Mouse (Mus musculus) testis, adult 2 months (tissue): ENCODE data around the gene Ptpro. TPM values are rescaled to one million over a fixed set of nuclear protein-coding genes. Genes with fewer than 3 reads are reported as not detected.

Experiments
- H3K27ac ChIP-seq: fragments of 200-500 bp; 2 replicates; pipeline ENCODE4 v1.5.1; 2012; ENCODE audit warnings: low read depth, low read length; ENCODE audit not compliant: control insufficient read depth, insufficient read depth
- H3K27me3 ChIP-seq: fragments of 200-500 bp; 2 replicates; pipeline ENCODE4 v1.6.1; 2012; ENCODE audit warnings: mild to moderate bottlenecking, low read length, moderate library complexity; ENCODE audit not compliant: control insufficient read depth, insufficient read depth
- H3K36me3 ChIP-seq: fragments of 200-500 bp; 2 replicates; pipeline ENCODE4 v1.6.1; 2012; ENCODE audit warnings: mild to moderate bottlenecking, low read length; ENCODE audit not compliant: control insufficient read depth, insufficient read depth
- H3K4me1 ChIP-seq: fragments of 200-500 bp; 2 replicates; pipeline ENCODE4 v1.6.1; 2012; ENCODE audit warnings: low read length; ENCODE audit not compliant: control insufficient read depth, insufficient read depth
- H3K4me3 ChIP-seq: fragments of 200-500 bp; 2 replicates; pipeline ENCODE4 v1.5.1; 2012; ENCODE audit warnings: low read depth, mild to moderate bottlenecking, low read length, moderate library complexity, mixed read lengths; ENCODE audit not compliant: control insufficient read depth
- CTCF ChIP-seq: fragments of 200-500 bp; IDR thresholded peaks from 2 replicates; pipeline ENCODE4 v1.5.1; 2012; ENCODE audit warnings: low read depth, mild to moderate bottlenecking, inconsistent platforms, low read length, moderate library complexity; ENCODE audit not compliant: control insufficient read depth, insufficient read depth, insufficient replicate concordance
- POLR2A ChIP-seq: fragments of 200-500 bp; IDR thresholded peaks from 2 replicates; pipeline ENCODE4 v1.6.1; 2012; ENCODE audit warnings: low read depth, mild to moderate bottlenecking, inconsistent platforms, low read length, moderate library complexity; ENCODE audit not compliant: control insufficient read depth
- polyA plus RNA-seq: library from polyadenylated mRNA; depleted of rRNA; stranded (reverse); fragments of >200 nt; gene quantifications from 2 replicates; pipeline ENCODE4 v1.2.3, GENCODE M21; 2012

Gene Ptpro
- polyA plus RNA-seq, 1 experiment: 1.6 TPM

DNA sequence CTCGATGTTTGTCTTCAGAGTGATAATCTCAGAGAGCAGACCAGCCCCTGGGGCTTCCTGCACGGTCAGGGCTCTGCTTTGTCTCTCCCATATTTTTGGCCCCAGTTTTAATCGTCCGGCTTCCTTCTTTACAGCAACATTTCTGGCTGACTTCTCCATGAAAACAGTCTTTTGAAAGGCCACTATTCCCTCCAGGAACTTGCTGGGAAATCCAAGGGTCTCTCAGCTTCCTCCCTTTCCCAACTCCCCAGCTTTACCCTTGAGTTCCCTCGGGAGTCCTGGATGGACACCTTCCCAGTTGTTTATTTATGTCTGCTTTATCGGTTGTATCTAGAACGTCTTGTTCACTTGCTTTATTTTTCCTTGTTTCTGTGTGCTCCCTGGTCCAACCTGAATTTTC is 205.1 kb downstream of the Ptpro start:
- Histone ChIP-seq H3K4me3 (no peak overlapping the region), H3K27me3 (no peaks in the 10 kb centered on the region), H3K4me1 (no peaks in the 10 kb centered on the region), H3K27ac (peak overlapping the region; percentile 76; the same call in 1 of the 2 replicates), H3K36me3 (no peaks in the 10 kb centered on the region)
- TF ChIP-seq CTCF: no peak
- TF ChIP-seq POLR2A: no peak

DNA sequence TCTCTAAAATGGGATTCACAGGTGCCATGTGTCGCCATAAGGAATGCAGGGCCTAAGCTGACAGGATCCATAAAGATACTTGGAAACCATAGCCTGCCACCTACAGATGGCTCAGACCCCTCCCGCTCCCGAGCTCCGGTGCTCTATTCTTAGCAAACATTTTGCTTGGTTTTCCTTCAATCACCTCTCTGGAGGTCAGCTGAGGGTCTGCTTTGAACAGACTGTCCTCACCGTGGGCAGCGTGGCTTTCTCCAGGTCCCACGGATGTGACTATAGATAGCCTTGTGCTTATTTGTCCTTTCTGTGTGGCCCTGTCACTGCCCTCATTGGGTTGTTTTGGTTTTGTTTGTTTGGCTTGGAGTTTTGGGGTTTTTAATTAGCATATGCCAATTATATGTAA is 206.0 kb downstream of the Ptpro start:
- no peaks in the 10 kb centered on the region for H3K36me3 ChIP-seq
- no peak overlapping the region for H3K4me3 ChIP-seq
- TF ChIP-seq CTCF: no peak
- no peak for TF ChIP-seq POLR2A
- H3K27ac ChIP-seq: peak overlapping the region; percentile 34; the same call in 1 of the 2 replicates
- no peaks in the 10 kb centered on the region for H3K4me1 ChIP-seq
- H3K27me3 ChIP-seq: no peaks in the 10 kb centered on the region

DNA sequence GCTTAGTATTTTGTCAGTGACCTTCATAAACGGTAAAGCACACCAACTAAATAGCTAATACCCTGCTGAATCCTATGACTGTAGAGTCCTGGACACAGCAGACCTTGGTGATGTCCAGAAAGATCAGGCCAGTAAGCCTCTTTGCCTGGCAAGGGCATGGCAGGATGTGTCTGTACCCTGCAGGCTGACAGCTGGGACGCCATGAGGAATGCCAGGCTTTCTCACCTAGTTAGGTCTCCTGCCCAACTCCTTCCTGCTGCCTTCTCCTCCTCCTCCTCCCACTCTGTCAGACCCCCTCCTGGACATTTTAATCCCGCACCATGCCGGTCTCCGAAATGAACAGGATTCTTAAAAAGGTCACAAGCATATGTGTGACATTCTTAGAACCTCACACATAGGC is 211.7 kb downstream of the Ptpro start:
- Histone ChIP-seq H3K4me3 (no peak overlapping the region), H3K36me3 (no peaks in the 10 kb centered on the region), H3K27me3 (no peaks in the 10 kb centered on the region), H3K27ac (no peak overlapping the region), H3K4me1 (peaks cover 4% of the 10 kb centered on the region)
- TF ChIP-seq POLR2A (no peak), CTCF (no peak)

DNA sequence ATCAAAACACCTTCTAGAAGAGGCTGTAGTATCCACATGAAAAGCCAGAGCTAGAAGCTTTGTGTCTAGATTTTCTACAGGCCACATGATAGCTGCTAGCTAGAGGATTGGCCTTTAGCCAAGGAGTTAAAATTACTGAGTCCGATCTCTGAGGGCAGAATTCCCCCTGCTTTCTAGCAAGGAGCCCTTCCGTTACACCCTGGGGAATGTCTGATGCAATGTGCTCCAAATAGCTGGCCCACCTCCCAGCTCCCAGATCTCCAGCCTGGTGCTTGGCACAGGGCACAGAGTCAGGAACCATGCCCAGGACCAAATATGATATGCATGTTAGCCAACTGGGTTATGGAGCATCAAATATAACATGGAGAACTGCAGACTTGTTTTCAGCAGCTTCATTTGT is 213.1 kb downstream of the Ptpro start:
- TF ChIP-seq POLR2A (no peak), CTCF (no peak)
- Histone ChIP-seq H3K27me3 (no peaks in the 10 kb centered on the region), H3K4me1 (peaks cover 4% of the 10 kb centered on the region), H3K4me3 (no peak overlapping the region), H3K27ac (peak overlapping the region; percentile 39; the same call in 1 of the 2 replicates), H3K36me3 (no peaks in the 10 kb centered on the region)

DNA sequence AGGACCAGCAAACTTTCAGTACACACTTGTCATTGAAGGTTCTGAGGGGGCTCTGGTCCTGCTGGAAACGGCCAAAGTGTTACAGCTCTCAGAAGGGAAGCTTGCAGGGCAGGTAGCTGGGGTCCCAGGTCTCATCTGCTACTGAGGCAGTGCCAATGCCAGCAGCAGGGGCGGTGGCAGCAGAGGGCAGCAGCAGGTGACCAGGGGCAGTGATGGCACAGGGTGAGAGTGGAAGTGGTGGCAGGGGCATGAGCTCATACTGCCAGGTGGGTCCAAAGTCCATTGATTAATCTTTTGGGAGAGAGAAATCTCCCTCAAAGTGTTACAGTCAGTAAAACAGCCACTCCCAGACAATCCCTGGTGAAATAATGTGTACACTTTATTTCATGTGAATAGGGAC is 214.1 kb downstream of the Ptpro start:
- no peak overlapping the region; the same call in 1 of the 2 replicates for H3K4me3 ChIP-seq
- TF ChIP-seq CTCF: no peak
- no peak for TF ChIP-seq POLR2A
- H3K36me3 ChIP-seq: no peaks in the 10 kb centered on the region
- H3K27me3 ChIP-seq: no peaks in the 10 kb centered on the region
- H3K27ac ChIP-seq: no peak overlapping the region
- peaks cover 4% of the 10 kb centered on the region for H3K4me1 ChIP-seq

GRCm38 (mm10) chr6:137467696-137468095 is 215.6 kb downstream of the Ptpro start:
- no peaks in the 10 kb centered on the region for H3K27me3 ChIP-seq
- TF ChIP-seq POLR2A (peak; percentile 50; the same call in 1 of the 2 replicates), CTCF (no peak)
- H3K36me3 ChIP-seq: no peaks in the 10 kb centered on the region
- H3K27ac ChIP-seq: no peak overlapping the region
- peaks cover 4% of the 10 kb centered on the region for H3K4me1 ChIP-seq
- H3K4me3 ChIP-seq: peak overlapping the region; percentile 55; the same call in 1 of the 2 replicates

DNA sequence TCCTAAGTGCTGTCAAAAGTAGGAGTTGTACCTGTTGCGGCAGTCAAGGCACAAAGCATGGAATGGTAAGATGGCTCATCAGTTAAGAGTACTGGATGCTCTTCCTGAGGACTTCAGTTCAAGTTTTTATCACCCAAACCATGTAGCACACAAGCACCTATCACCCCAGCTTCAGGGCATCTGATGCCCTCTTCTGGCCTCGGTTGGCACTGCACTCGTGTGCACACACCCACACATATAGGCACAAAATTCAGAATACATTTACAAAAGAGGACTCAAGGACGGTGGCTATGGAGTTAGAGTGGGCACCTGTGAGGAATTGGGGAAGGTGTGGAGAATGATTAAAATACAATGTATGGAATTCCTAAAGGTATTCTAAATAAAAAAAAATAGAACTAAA is 217.4 kb downstream of the Ptpro start:
- TF ChIP-seq POLR2A: no peak
- TF ChIP-seq CTCF: peak; percentile 25; the same call in 1 of the 2 replicates
- no peak overlapping the region for H3K4me3 ChIP-seq
- no peak overlapping the region for H3K27ac ChIP-seq
- H3K4me1 ChIP-seq: peaks cover 2% of the 10 kb centered on the region
- H3K36me3 ChIP-seq: no peaks in the 10 kb centered on the region
- no peaks in the 10 kb centered on the region for H3K27me3 ChIP-seq
